Mouse (Mus musculus): ENCODE measurements around the gene Polr2h.

Gene Polr2h

DNA sequence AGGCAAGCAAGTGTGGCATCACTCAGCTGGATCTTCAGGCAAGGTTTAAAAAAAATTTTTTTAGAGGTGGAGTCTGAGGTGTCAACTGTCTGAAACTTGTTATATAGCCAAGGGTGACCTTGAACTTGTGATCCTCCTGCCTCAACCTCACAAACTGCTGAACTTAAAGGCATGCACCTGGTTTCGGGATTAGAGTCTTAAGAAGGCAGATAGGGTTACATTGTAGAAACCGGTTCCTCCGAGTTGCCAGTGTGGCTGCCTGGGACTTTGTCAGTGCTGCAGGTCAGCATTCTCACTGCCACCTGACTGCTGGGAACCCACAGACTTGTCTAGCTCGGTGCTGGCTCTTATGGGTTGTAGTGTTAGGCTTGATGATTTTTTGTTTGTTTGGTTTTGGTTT is 5.8 kb downstream of the Polr2h start:
- no peak for DNase-seq

DNA sequence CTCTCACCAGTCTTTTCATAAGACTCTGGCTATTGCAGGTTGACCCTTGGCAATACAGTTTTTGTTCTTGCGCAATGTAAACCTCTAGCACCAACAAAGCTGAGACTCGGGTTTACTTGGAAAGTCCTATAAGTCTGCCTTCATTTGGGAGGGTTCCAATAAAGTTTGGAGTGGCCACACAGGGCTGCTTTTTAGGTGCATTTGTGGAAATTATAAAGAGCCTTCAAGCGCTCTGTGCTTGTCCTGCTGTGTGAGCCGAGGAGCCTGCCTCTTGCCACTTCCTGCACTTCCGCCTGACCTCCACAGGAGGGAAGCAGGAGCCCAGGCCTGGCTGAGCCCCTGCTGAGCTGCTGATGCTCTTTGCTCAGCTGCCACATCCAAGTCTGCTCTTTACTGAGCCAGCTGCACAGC is 6.9 kb downstream of the Polr2h start:
- DNase-seq, result peak; percentile 67

DNA sequence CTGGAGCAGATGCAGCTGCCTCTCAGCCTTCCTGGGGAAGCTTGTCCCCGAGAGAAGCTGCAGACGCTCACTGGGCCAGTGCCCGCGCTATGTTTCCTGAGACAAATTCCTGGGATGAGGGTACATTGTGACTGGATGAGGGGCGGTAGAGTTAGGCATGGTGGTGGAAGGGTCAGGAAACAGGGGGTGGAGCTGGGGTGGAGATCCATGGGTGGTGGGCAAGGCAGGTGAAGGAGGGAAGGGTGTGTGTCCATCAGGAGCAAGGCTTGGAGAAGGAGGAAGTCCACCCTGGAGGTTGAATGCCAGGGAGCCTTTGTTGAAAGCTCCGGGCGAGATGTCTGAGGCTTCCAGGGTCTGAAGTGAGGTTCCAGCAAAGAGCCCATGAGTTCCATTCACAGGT is 7.9 kb downstream of the Polr2h start:
- no peak for DNase-seq

DNA sequence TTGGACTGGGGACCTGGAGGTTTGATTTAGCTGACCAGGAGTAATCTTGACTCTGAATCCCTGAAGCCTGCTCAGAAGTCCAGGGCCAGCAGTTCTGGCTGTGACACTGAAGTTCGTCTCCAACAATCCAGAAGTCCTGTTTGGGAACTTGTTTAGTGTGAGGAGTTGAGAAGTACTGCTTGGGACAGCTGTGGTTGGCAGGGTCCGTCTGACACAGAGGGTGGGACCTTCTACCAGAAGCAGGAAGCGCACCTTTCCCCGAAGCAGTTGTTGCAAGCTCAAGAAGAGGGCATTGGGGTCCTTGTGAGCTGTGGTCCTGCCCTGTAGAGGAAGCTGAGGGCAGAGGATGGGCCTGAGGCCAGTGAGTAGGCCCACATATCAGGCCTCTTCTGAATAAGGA is 8.3 kb downstream of the Polr2h start:
- no peak for DNase-seq

DNA sequence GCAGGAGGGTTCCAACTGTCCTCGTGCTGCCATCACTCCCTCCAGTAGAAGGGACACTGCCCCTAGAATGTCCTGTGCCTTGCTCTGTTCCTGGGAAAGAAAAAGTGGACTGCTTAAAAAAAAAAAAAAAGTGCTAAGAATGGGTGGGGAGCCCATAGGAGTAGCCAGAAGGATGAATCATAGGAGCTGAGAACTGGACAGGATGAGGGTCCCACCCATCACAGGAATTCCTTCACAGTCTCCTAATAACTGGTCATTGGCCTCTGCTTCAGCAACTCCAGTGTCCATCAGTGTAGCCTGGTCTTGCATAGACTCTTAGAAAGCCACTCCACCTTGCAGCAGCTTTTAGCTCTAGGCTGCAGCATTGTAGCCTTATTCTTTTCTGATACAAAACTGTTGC is 8.9 kb downstream of the Polr2h start:
- DNase-seq, result no peak

DNA sequence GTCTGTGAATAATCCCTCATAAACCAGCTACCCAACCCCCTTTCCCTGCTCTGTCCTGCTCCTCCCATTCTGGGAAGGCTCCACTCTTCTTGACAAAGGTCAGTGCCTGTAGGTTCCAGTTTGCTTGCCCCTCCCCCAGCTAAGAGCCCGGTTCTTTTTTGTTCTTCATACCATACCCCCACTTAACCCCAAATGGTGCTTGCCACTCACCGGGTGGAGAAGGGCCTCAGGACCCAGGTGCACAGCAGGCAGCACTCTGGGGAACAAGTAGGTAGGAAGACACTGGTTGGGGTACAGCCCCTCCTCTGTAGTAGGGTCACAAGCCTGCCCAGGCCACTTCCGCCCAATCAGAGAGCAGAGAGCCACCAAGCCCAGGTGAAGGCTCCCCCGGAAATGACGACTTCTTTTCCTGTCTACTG is 12.8 kb downstream of the Polr2h start:
- DNase-seq, result no peak

DNA sequence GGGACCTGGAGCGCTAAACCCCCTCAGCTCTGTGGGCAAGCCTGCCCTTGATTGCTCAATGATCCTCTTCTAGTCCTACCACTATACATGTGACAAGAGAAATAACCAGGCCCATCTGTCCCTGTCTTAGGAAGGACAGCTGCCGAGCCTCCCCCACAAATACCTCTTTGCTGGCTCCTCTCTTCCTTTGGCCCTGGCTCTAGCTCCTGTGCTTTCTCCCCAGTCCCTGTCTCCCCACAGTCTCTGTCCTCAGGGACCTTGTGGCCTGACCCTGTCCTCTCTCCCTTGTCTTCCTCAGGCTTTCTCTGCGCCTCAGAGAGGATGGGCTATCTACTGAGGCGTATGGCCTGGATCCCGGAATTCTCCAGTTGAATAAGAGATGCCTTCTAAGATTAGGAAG is 14.2 kb downstream of the Polr2h start:
- DNase-seq, result no peak

DNA sequence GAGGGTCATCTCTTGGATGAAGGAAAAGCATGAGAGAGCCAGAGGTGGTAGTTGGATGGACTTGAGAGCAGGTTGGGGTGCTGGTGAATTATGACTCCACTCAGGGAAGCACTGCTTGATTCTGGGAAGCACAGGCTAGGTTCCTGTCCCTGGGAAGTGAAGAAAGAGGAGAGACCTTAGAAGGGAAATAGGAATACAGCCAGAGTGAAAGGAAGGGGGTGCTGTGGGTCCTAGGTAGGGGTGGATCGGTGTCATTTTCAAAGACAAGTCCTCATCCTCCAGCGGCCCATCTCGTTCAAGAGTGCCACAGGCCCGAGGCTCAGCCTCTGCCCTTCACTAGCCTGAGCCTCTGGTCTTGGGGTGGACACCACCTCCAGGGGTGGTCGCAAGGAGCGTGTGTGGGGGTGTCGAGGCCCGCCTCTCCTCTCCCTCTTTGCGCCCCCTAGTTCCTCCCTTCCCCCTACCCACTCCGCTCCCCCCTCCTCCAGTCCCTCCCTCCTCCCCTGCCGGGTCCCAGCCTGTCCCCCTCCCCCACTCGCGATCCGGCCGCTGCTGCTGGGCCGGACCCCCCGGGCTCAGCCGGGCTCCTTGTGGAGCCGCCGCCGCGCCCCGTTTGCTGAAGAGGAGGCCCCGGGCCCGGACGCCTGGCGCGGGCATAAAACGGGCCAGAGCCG is 14.9 kb downstream of the Polr2h start:
- DNase-seq, result no peak

DNA sequence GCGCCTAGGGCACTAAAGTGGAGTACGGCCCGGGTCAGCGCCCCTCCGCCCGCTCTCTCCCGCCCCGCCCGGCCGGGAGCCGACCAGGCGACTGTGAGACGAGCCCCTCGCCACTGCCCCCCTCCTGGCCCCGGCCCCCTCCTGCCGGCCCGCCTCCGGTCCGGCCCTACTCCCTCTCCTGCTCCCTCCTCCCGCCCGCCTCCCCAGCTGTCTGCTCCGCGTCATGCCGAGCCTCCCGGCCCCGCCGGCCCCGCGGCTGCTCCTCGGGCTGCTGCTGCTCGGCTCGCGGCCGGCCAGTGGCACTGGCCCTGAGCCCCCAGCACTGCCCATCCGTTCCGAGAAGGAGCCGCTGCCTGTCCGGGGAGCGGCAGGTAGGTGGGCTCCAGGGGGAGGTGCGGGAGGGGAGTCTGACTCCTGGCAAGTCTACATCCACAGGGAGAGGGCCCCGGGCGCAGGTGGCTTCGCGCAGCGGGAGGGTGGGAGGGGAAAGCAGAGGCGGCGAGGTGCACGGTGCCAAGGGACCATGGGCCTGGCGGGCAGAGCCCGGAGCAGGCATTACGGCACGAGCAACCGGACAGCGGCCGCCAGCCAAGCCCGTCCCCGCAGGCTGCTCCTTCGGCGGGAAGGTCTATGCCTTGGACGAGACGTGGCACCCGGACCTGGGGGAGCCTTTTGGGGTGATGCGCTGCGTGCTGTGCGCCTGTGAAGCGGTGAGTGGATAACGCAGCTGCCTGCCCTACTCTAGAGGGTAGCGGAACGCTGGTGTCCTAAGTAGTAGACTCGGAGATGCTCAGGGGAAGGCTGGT is 15.7 kb downstream of the Polr2h start, which contains the start of gene Chrd:
Gene Chrd, plus strand, starts transcription at position 203 of the 806 bp plus-strand sequence.
- peak; percentile 68 for DNase-seq

DNA sequence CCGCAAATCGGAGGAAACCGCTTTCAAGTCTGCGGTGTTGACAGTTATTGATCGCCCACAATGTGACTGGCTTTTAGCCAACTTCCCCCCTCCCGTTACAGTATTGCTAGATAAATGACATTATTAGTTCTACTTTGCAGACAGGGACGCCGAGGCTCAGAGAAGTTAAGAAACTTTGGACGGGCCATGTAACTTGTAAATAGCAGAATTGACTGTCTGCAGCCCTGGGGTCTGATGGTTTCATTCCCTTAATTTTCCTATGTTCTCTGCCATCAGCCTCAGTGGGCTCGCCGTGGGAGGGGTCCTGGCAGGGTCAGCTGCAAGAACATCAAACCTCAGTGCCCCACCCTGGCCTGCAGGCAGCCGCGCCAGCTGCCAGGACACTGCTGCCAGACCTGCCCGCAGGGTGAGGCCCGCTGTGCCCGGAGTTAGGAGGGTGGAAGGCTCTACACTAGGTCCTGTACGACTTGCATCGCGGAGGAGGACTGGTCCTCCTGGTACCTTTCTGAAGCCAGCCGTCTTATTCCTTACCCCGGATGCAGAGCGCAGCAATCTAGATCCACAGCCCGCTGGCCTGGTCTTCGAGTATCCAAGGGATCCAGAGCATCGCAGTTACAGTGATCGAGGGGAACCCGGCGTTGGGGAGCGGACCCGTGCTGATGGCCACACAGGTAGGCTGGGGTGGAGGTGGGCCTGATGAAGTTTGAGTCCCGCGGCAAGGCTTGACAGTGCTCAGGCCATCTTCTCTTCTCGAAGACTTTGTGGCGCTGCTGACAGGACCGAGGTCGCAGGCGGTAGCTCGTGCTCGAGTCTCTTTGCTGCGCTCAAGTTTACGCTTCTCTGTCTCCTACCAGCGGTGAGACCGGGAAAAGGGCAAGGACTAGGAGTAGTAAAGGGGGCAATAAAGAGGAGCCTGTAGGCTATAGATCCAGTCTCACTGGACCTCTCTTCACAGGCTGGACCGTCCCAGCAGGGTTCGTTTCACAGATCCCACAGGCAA is 16.6 kb downstream of the Polr2h start, which contains the start of gene Thpo:
Gene Thpo, minus strand, starts transcription at position 781 of the 1,000 bp plus-strand sequence.
- DNase-seq, result no peak

DNA sequence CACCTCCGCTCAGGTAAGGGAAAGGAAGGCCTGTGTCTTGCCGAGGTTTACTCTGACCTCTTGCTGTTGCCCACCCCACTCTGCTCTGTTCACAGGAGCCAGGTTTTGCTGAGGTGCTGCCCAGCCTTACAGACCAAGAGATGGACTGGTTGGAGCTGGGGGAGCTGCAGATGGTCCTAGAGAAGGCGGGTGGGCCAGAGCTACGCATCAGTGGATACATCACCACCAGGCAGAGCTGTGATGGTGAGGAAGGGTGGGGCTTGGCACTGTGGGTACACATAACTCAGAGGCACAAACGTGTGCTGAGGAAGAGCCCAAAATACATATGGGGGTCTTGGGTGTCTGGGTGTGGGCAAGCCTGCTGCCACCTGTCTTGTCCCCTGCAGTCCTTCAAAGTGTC is 18.2 kb downstream of the Polr2h start:
- no peak for DNase-seq

DNA sequence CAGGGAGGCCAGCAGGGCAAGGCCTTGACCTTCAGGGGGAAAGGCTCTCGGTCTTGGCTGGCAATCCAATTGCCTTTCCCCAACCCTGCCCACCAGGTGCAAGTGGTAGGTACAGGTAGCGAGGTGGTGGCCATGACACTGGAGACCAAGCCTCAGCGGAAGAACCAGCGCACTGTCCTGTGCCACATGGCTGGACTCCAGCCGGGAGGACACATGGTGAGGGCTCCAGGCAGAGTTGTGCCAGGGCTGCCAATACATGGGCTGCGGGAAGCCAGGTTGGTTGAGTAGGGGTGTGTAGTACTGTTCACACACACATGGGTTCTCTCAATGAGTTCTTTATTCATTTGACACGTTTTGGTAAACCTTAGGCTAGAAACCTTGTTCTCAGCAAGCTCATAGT is 18.7 kb downstream of the Polr2h start:
- DNase-seq, result no peak

DNA sequence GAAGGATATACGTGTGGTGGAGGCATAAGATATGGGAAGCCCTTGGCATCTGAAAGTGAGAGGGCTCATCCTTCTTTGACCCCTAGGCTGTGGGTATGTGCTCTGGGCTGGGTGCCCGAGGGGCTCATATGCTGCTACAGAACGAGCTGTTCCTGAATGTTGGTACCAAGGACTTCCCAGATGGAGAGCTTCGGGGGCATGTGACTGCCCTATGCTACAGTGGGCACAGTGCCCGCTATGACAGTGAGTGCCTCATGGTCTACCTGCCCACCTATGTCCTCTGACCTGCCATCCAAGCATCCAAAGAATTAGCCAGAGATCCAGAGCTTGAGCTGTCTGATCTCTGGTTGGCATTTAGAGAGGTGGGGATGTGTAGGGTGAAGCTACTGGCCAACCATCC is 19.4 kb downstream of the Polr2h start:
- DNase-seq, result no peak

DNA sequence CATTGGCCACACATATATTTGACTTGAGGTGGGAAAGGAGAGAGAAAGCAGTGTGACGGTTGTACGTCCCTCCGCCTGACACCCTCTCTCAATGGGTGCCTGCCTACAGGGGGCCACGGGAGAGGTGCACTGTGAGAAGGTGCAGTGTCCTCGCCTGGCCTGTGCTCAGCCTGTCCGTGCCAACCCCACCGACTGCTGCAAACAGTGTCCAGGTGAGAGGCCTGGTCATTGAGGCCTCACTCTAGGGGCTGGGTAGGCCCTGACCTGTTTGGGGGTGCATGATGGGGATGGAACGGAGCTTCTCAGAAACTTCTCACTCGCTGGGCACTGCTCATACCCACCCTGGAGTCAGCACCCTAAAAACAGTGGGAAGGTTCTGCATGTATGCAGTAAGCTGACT is 22.4 kb downstream of the Polr2h start:
- DNase-seq, result no peak

DNA sequence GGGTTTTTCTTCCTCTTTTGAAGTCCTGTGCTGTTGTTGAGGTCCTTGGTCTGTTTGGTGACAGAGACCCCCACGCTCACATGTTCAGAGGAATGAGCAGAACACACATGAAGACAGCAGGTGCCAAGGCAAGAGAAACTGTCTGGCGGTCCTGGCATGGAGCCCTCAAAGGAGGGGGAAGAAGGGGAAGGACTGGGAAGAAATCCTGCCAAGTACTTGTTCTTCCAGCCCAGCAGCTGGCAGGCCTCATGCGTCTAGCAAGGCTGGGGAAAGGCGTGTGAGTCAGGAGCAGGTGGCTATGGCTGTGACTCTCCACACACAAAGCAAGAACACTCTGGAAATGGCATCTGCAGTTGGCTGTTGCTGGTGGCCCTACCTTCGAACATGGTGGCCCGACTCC is 29.2 kb downstream of the Polr2h start:
- DNase-seq, result peak; percentile 75

DNA sequence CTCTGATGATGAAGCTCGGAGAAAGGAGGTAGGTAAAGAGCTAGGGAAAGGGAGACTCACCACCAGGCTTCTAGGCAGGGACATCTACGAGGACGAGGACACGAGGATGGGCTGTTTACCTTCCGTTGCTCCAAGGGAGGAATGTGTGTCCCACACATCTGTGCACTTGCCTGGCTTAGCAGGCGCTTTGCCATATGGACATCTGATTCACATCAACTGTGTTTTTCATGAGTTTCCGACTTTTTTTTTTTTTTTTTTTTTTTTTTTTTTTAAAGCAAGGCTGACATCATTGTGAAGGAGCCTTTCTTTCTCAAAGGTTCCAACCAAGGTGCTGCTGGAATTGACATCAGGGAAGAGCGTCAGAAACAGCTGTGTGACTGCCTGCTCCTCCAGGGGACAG is 33.1 kb downstream of the Polr2h start:
- DNase-seq, result no peak

DNA sequence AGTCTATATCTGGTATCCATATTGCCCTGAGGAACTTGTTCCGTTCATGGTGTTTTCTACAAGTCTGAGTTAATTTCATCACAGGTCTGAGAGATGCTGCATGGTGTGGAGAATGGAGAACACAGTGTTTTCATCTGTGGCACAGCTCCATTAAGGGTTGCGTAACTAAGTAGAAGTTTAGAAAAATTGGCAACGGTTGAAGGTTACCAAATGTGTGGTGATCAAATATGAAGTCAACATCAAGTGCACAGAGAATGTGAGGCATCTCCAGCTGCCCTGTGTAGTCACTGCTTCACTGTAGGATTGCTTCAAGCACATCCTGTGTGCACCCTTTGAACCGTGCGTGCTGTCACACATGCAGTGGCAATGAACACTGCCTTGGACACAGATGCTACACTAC is 38.6 kb downstream of the Polr2h start:
- DNase-seq, result peak; percentile 65

DNA sequence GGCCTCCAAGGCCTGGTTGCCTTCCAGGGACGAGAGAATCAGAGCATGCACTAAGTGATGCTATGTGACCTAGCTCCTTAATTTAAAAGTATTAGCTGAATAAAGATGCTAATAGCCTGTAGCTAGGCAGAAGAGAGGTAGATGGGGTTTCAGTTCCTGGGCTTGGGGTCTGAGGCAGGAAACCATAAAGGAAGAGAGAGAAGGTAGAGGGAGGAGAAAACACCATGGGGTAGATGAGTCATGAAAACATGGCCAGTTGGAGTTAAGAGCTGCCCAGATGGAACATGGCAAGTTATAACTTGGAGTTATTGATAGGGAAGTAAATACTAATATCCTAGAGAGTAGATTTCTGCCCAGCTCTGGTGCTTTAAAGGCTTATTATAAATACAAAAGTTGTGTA is 39.9 kb downstream of the Polr2h start:
- no peak for DNase-seq

DNA sequence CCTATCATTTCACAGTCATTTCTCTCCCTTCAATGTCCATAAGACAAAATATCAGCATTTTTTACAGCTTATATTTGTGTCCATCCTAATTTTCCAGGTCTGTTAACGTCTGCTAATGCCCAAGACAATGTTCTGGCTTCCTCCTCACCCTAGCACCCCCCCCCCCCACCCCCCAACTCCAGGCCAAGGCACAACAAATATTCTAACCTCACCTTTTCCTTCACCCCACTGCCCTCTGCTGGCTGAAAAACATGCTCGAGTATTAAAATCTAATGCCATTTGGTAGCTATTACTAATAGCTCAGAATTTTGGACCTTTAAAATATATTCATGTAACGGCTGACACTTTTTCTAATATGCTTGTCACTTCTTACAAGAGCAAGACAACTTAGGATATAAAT is 44.2 kb downstream of the Polr2h start:
- DNase-seq, result peak; percentile 76

DNA sequence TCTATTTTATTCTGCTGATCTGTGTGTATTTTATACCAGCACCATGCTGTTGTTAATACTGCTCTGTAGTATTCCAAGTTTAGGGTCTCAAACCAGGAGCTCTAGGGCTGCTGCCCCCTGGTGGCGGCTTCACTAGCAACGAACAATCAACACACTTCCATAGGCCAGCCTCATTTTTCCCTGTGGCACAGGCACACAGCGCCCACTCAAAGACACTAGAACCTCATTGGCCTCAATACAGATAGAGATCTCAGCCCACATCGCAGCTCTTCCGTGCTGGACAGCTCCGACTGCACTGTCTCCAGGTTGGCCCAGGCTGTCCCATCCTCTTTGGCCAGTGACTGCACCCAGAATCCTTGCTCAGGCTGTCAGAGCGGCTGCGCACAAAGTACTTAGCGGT is 47.8 kb downstream of the Polr2h start:
- DNase-seq, result peak; percentile 47

All from lung, postnatal 14 days (tissue).